Mouse (Mus musculus) central nervous system, embryonic 18 days (tissue): ENCODE results near the gene Rpgrip1. TPM values are rescaled to one million over a fixed set of nuclear protein-coding genes. Genes with fewer than 3 reads are reported as not detected.

Experiments used
- polyA plus RNA-seq: library from polyadenylated mRNA; depleted of rRNA; stranded (reverse); fragments of >200 nt; gene quantifications from 2 replicates; pipeline ENCODE4 v1.2.3, GENCODE M21; 2012; rRNA removed

The Rpgrip1 gene
- polyA plus RNA-seq, result 3.9 and 4.0 TPM in 2 replicates

DNA sequence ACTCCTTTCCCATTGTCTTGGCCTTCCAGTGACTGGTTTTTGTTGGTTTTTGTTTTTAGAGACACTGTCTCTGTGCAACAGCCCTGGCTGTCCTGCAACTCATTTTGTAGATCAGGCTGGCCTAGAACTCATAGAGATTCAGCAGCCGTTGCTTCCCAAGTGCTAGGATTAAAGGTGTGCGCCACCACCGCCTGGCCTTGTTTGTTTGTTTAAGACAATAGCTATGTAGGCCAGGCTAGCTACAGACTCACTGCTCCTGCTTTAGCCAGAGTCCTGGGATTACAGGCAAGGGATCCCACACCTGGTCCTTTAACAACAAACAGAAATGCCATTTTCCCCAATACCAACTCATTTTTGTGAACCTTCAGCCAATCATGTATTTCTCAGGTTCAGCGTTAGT is at the start of gene Rpgrip1:
TSS of gene Rpgrip1 (plus strand) at position 359 of the 400 bp plus-strand sequence.

GRCm38 (mm10) chr14:52103856-52104676 is 6.4 kb upstream of the Rpgrip1 start, which contains the start of gene Hnrnpc:
Gene Hnrnpc, minus strand, starts transcription at chr14:52104028.

DNA sequence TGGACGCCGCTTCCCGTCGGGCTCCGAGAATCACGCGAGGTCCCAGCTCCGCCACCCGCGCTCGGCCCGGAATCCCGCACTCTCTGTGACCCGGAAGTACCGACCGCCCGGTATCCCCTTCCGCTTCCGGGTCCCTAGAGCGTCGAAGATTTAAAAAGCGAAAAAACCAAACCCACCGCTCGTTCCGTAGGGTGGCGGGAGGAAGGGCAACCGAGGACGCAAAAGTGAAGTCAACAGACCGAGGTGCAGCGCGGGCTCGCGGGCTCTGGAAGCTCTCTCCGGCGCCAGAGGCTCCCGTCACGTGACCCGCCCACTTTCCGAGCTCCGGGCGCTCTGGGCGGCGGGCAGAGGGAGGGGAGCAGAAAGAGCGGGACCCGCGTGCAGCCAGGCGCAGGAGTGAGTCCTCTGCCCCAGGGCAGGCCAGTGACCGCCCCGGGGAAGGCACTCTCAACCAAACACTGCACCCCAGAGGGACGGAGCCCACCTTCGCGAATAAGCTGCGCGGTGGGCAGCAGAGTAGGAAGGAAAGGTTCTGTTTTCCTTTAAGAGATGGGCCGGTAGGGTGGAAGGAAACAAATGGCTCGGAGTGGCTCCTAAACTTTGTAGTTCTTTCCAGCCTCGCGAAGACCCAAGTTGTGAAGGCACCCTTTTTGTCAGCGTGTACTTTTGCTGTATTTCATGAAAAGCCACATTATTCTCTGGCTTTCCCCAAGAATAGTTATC is 86.8 kb downstream of the Rpgrip1 start, which contains the start of gene Supt16:
TSS of gene Supt16 (minus strand) at position 261 of the 723 bp plus-strand sequence.

Other genes starting within 250 kb of the Rpgrip1 start
- gene Mettl17, start 225.9 kb upstream of the Rpgrip1 start, polyA plus RNA-seq, result 65.0 and 71.3 TPM in 2 replicates
- 16.6 and 16.8 TPM in 2 replicates for gene Slc39a2, start 217.8 kb upstream of the Rpgrip1 start, polyA plus RNA-seq
- gene Ndrg2, start 196.5 kb upstream of the Rpgrip1 start, polyA plus RNA-seq, result 153 and 175 TPM in 2 replicates
- not detected in 2 replicates for gene Tppp2, start 192.3 kb upstream of the Rpgrip1 start, polyA plus RNA-seq
- not detected in 2 replicates for gene Rnase13, start 187.9 kb upstream of the Rpgrip1 start, polyA plus RNA-seq
- 68.2 and 77.7 TPM in 2 replicates for gene Arhgef40, start 126.0 kb upstream of the Rpgrip1 start, polyA plus RNA-seq
- gene Tmem253, start 95.0 kb upstream of the Rpgrip1 start, polyA plus RNA-seq, result 0.76 and 0.80 TPM in 2 replicates
- gene Zfp219, start 90.0 kb upstream of the Rpgrip1 start, polyA plus RNA-seq, result 91.4 and 96.6 TPM in 2 replicates
- gene Olfr221, start 68.2 kb upstream of the Rpgrip1 start, polyA plus RNA-seq, result 0.05 TPM in 1 of 2 replicates, not detected in the other
- 382 and 402 TPM in 2 replicates for gene Hnrnpc, start 6.7 kb upstream of the Rpgrip1 start, polyA plus RNA-seq
- 29.1 and 29.4 TPM in 2 replicates for gene Supt16, start 86.7 kb downstream of the Rpgrip1 start, polyA plus RNA-seq
- 53.7 and 56.0 TPM in 2 replicates for gene Chd8, start 147.1 kb downstream of the Rpgrip1 start, polyA plus RNA-seq
- 42.1 and 45.0 TPM in 2 replicates for gene Tox4, start 168.4 kb downstream of the Rpgrip1 start, polyA plus RNA-seq
- 50.3 and 51.5 TPM in 2 replicates for gene Rab2b, start 168.8 kb downstream of the Rpgrip1 start, polyA plus RNA-seq
- gene Mettl3, start 194.4 kb downstream of the Rpgrip1 start, polyA plus RNA-seq, result 41.3 and 41.4 TPM in 2 replicates
- gene Sall2, start 218.1 kb downstream of the Rpgrip1 start, polyA plus RNA-seq, result 39.7 and 42.2 TPM in 2 replicates
- not detected in 2 replicates for gene Olfr1513, start 245.7 kb downstream of the Rpgrip1 start, polyA plus RNA-seq